Mouse (Mus musculus) CH12.LX (cell line): ENCODE results near the gene Ccz1.

ENCODE experiments used
- CTCF ChIP-seq, 2 experiments: IDR thresholded peaks in 1 of 2; conservative IDR thresholded peaks in 1 of 2; 2 replicates each; pipeline ENCODE4 v1.5.1; 2011 to 2012; ENCODE audit warnings: low read depth in 2 of 2, low read length in 2 of 2, improper control_type of control experiment in 1 of 2, inconsistent platforms in 1 of 2, mild to moderate bottlenecking in 1 of 2, moderate library complexity in 1 of 2
- EP300 ChIP-seq: IDR thresholded peaks from 2 replicates; pipeline ENCODE4 v1.6.1; 2011; ENCODE audit warnings: low read length, improper control_type of control experiment
- KAT2A ChIP-seq: IDR thresholded peaks from 2 replicates; pipeline ENCODE4 v1.6.1; 2012; ENCODE audit warnings: low read length, improper control_type of control experiment, inconsistent platforms; ENCODE audit not compliant: insufficient replicate concordance
- MAX ChIP-seq: IDR thresholded peaks from 2 replicates; pipeline ENCODE4 v1.6.1; 2011; ENCODE audit warnings: low read length, improper control_type of control experiment
- MXI1 ChIP-seq: IDR thresholded peaks from 2 replicates; pipeline ENCODE4 v1.6.1; 2011; ENCODE audit warnings: mild to moderate bottlenecking, low read depth, low read length, improper control_type of control experiment
- POLR2A ChIP-seq: IDR thresholded peaks from 2 replicates; pipeline ENCODE4 v1.6.1; 2011; ENCODE audit warnings: low read depth, mild to moderate bottlenecking, improper control_type of control experiment, low read length
- POLR2AphosphoS2 ChIP-seq: IDR thresholded peaks from 2 replicates; pipeline ENCODE4 v1.6.1; 2011; ENCODE audit warnings: low read depth, low read length, improper control_type of control experiment
- RAD21 ChIP-seq: IDR thresholded peaks from 2 replicates; pipeline ENCODE4 v1.6.1; 2011; ENCODE audit warnings: low read depth, mild to moderate bottlenecking, low read length, improper control_type of control experiment, moderate library complexity
- UBTF ChIP-seq: IDR thresholded peaks from 2 replicates; pipeline ENCODE4 v1.6.1; 2012; ENCODE audit warnings: low read depth, mild to moderate bottlenecking, inconsistent platforms, low read length, improper control_type of control experiment, moderate library complexity
- ZKSCAN1 ChIP-seq: IDR thresholded peaks from 2 replicates; pipeline ENCODE4 v1.6.1; 2012; ENCODE audit warnings: low read depth, inconsistent platforms, low read length, improper control_type of control experiment, borderline replicate concordance

DNA sequence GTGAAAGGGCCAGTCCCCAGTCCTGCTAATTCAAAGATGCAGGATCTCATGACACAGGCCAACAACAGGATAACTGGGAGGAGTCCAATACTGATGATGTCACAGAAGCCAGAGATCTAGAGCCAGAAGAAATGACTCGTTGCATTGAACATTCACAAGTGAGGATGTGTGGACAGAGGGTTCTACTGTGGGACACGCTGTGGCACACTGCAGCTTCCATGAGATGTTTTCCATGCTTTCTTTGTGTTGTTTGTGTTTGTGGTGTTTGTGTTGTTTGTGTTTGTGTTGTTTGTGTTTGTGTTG, 39.1 kb downstream of the Ccz1 start:
- TF ChIP-seq MXI1, result no peak
- no peak; a peak in 1 of 4 replicates for TF ChIP-seq CTCF (conservative IDR thresholded peaks at IDR 0.05 in 1 of 2, IDR thresholded peaks at IDR 0.05 in 1 of 2; ENCODE audit: low read depth in 2 of 2, low read length in 2 of 2)
- TF ChIP-seq RAD21, result no peak
- no peak for TF ChIP-seq POLR2A
- no peak for TF ChIP-seq UBTF
- TF ChIP-seq MAX, result no peak
- TF ChIP-seq EP300, result no peak
- no peak for TF ChIP-seq POLR2AphosphoS2
- no peak for TF ChIP-seq KAT2A
- TF ChIP-seq ZKSCAN1, result no peak
